Mouse (Mus musculus) WW6 (cell line): ENCODE results near the gene Lamc1.

Experiments used
- DNase-seq: peaks from one replicate; pipeline ENCODE4 v3.0.0-alpha.2; 2013; ENCODE audit warnings: low read depth, low spot score

The Lamc1 gene

DNA sequence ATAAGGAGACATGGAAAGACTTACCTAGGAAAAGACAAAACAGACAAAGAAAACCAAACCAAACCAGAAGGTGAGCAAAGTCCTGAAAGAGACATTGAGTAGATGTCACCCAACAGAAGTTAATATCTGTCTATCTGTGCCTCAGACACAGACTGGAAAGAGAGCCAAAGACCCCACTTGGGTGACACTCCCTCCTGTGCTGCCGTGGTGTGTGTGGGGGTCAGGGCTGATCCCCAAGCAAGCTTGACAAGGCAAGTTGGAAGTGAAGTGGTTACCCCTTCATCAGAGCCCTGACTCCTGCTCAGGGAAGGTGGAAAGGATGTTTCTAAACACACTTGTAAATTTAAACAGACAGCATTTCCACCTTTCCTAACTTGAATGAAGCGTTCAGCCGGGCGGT lies 140.2 kb downstream of the Lamc1 start:
- DNase-seq, result no peak

DNA sequence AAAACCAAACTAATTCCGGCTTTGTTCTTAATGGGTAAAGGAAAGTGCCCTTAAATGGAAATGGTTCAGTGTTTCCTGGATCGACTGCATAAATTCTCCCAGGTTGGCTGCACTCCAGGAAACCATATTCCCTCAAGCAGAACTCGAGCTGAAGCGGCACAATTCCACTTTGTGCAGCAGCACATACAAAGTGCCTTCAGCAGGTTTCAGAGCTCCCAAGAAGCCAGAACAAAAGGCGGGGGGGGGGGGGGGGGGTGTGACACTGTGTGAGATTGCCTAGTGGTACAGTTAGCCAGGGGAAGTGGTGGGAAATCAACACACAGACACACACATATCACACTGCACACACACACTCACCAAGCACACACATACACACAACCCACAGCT lies 140.7 kb downstream of the Lamc1 start:
- DNase-seq, result no peak

DNA sequence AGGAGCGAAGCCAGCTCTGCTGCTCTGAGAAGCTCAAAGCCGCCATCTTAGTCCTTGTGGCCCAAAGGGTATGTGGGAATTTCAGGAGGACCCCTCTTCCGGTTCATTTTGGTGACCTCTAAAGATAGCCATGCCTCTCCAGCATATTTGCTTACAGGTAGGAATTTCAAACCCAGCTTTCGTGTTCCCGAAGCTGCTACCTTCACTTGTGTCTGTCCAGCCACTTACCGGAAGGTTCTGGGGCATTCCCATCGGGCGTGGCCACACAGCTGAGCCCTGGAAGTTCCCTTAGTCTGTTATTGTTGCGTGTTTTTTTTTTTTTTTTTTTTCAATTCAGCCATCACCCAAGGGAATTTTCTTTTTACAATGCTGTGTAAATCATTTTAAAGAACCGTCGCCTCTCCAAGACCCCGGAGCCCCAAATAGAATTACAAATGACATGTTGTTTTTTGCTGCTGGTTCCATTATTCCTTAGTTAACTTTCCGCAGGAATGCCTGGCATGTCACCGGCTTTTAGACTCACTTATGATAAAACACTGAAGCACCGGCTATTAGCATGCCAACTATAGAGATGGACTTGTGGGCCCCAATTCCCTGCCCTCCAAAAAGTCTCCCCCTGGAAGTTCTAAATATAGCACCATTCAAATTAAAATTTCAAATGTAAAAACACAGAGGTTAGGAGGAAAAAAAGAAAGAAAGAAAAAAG lies 141.2 kb downstream of the Lamc1 start:
- no peak for DNase-seq

DNA sequence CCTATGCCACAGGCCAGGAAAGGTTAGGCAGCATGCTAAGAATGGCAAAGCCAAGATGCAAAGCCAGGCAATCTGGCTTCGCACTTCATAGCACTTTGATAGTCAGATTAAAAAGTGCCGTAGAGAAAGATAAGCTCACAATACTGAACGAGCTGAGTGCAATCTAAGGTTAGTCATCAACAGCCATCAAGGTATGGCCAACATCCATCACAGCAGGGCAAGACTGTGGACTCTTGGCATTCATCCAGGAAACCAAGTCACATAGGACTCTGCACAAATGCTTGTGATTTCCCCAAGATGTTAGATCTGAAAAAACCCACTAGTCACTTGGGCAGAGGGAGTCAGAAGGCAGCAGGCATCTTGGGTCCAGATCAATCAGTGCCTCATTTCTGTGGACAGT lies 144.5 kb downstream of the Lamc1 start:
- no peak for DNase-seq

DNA sequence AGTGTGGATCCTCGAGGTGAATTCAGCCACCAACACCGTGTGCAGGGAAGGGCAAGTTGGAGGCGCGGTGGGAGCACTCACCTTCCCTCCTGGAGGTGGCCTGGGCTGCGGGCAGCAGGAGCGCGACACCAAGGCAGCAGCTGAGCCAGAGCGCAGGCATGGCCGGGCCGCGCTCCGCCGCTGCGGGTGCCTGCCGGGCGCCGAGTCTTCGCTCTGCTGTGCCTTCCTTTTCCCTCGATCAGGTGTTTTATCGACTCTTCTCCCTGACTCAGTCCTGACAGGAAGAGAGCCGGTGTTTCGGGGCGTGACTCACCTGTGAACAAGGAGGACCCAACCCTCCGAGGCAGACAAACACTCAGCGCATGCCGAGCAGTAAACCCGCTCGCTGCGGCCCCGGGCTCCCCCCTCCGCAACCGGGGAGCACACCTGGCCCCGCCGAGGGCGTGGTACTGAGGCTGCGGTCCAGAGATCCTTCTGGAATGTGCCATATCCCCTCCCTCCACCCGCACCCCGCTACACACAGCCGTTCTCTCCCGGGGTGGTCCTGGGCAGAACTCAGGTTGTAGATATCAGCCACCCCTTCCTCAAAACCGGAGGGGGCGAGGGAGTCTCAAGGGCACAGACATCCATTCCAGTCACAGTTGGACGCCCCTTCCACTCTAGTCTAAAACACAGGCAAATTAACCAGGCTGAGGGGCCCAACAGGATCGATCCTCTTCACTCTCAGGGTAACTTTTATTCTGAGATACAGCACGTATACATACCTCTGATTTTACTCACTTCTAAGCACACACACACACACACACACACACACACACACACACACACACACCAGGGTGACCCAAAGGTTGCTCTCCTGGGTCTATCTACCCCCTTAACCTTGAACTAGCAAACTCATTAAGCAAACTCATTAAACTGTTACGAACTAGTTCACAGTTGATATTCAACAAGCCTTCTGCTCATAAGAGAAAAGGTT lies 146.5 kb downstream of the Lamc1 start, which contains the start of gene Lamc2:
Gene Lamc2, minus strand, starts transcription at position 620 of the 976 bp plus-strand sequence.
- DNase-seq, result no peak

DNA sequence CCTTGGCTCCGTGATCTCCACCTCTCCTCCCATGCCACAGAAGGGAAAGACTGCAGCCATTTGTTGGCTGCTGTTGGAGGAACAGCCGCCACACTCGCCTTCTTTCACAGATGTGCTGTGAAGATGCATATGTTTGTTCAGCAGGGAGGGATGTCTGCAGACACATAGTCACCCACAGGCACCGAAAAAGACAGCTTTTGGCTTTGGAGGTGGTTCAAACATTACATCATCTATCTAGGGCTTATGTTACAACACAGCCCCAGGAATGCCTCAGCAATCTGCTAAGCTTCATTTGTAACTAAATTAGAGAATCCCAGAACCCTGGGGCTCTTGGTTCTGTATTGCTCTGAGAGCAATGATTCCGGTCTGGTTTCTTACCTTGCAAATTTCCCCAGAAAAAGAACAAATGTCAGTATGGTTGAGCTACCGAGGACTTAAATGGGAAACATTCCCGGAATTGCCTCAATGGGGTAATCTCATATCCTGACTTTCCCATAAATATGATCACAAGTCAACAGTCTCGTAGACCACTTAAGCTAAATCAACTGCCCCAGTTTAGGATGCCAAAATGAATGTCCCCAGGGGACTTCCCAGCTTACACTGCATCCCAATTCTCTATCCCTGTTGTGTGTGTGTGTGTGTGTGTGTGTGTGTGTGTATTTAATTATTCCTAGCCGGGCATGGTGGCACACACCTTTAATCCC lies 151.8 kb downstream of the Lamc1 start:
- DNase-seq, result no peak

DNA sequence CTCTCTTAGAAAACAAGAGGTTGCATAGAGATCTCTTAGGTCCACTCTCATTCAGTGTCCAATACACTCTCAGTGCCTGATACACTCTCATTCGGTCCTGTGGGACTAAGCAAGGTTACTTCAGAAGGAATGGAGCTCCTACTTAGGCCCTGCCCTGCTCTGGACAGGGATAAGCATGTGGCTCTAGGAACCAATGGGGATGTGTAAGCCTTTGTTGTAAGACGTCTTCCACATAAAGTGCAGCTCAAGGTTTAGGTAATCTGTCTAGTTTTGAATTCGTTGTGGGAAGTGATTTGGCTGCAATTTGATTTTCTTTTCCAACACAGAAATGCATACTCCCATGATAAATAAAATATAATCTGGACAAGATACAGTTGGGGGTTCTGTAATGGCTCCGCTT lies 152.4 kb downstream of the Lamc1 start:
- DNase-seq, result no peak

DNA sequence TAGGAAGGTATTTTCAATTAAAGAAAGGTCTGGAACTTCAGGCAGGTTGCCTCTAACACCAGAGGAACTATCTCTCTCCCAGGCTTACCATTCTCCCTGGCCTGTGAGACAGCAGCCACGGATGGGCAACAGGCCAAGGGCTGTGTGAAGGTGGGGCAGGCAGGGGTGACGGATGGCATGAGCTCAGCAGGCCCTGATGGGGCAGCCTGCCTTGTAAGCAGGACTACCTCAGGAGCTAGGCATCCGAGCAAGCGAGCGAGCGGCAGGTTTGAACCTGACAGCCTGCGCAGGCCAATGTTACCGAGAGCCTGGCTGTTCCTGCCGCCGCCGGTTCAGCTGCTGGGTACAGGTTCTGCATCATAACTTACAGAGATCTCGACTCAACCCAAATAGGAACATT lies 157.8 kb downstream of the Lamc1 start:
- DNase-seq, result no peak

DNA sequence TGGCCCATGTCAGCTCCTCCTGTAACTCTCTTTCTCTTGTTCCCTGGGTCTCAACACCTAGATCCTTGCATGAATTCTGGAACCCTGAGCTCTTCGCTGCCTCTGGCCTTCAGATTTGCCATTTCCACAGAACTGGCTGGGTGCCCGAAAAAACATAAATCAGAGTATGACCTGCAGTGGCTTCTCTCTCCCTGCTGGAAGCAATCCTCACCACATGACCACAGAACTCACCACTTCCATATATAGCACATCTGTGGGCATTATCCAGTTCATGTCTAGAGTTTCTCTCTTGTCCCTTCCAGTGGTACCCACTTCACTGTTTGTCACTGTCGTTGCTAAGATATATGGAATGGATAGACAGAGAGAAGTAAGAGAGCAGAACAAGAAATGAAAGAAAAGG lies 159.3 kb downstream of the Lamc1 start:
- DNase-seq, result no peak

DNA sequence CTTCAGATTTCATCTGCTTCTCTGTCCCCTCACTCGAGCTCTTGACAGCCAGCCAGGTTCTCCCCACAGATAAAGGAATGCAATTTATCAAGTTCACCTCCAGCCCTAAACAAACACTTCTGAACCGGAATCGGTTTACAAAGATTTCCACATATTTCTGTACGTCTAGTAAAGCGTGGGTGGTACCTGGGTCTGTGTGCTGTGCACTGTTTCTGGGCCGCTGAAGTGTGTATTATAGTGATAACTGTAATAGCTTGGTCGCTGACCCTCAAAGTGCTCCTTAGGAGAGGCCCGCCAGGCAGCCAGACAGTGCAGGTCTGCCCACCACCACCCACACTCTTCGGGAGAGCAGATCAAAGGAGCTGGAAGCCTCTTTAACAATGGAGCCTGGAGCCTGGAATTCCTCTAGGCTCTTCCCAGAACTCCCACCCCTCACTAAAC lies 160.3 kb downstream of the Lamc1 start:
- no peak for DNase-seq

DNA sequence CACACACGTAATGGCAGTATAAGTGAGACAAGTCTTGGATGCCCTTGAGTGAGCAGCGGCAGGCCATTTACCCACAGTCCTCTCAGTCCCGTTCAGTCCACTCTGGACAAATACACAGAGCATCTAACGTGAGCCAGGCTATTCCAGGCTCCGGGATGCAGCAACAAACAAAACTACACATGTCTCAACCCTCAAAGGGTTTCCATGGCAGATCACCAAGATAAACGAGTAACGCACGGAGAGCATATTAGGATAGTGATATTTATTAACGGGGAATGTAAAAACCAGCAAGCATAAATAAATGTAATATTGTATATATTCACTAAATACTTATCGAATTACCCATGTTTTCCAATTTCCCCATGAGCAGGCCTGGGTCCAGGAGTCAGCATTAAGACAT lies 161.6 kb downstream of the Lamc1 start:
- DNase-seq, result no peak
